Mouse (Mus musculus) limb, embryonic 13.5 days (tissue): ENCODE results near the gene Inafm2. TPM values are rescaled to one million over a fixed set of nuclear protein-coding genes. Genes with fewer than 3 reads are reported as not detected.
A peak's percentile ranks its signal among the peaks of the same experiment; 100 is the strongest.

ENCODE experiments used
- ATAC-seq: fragments of 200-750 bp; cut with Nextera tagmentation; 2 replicates; pipeline ENCODE4 v1.8.0; 2017; ENCODE audit warnings: low read depth, moderate number of reproducible peaks, moderate TSS enrichment; ENCODE audit not compliant: low FRiP score
- H3K27ac ChIP-seq: fragments of 300-500 bp; sonication (generic); 2 replicates; pipeline ENCODE4 v1.5.1; 2015; ENCODE audit warnings: inconsistent platforms, mild to moderate bottlenecking, moderate library complexity
- H3K27me3 ChIP-seq: fragments of 300-500 bp; sonication (generic); 2 replicates; pipeline ENCODE4 v1.6.1; 2015; ENCODE audit warnings: mild to moderate bottlenecking, inconsistent platforms
- H3K36me3 ChIP-seq: fragments of 300-500 bp; sonication (generic); 2 replicates; pipeline ENCODE4 v1.6.1; 2015; ENCODE audit warnings: inconsistent platforms, mild to moderate bottlenecking, moderate library complexity
- H3K4me1 ChIP-seq: fragments of 300-500 bp; sonication (generic); 2 replicates; pipeline ENCODE4 v1.6.1; 2015; ENCODE audit warnings: inconsistent platforms
- H3K4me2 ChIP-seq: fragments of 300-500 bp; sonication (generic); replicated peaks from 2 replicates; pipeline ENCODE4 v1.6.1; 2015; ENCODE audit warnings: inconsistent platforms, mild to moderate bottlenecking, moderate library complexity
- H3K4me3 ChIP-seq: fragments of 300-500 bp; sonication (generic); 2 replicates; pipeline ENCODE4 v1.5.1; 2015; ENCODE audit warnings: moderate library complexity, mild to moderate bottlenecking, inconsistent platforms
- H3K9ac ChIP-seq: fragments of 300-500 bp; sonication (generic); 2 replicates; pipeline ENCODE4 v1.6.1; 2015; ENCODE audit warnings: mild to moderate bottlenecking, inconsistent platforms
- H3K9me3 ChIP-seq: fragments of 300-500 bp; sonication (generic); 2 replicates; pipeline ENCODE4 v1.6.1; 2016; ENCODE audit warnings: inconsistent platforms
- WGBS: fragments of 180-500 bp; shearing (Covaris S2); methylation state at CpG from one replicate; pipeline ENCODE4 v1.1.7; 2015; 5-methylcytosine and 5-hydroxymethylcytosine counted together
- polyA plus RNA-seq: library from polyadenylated mRNA; unstranded; fragments of >200 nt; fragmentation: Nextera tagmentation; extraction: Ambion mirVana; gene quantifications from 2 replicates; pipeline ENCODE4 v1.2.1, GENCODE M21; 2015

Gene Inafm2
- polyA plus RNA-seq, 1 experiment from 2014 or later, result 21.1 TPM

DNA sequence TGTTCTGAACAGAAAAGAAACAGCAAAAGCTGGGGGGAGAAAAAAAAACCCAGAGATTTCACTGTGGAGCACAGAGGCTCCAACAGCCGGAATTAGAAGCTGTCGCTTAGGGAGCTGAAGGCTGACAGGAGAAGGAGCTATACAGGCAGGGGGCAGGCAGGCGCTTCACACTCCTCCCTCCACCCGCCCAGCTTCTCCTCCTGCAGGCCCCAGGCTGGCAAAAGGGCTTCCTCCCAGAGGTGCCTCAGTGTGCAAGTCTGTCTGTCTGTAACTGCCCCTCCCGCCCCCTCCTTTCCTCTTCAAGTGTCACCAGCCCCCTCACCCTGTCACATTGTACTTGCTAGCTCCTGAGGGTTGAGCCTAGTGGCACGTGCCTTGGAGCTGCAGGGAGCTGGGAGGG is 39.1 kb upstream of the Inafm2 start:
- H3K9ac ChIP-seq, result no peak overlapping the region
- no peaks in the 10 kb centered on the region for H3K36me3 ChIP-seq
- no peak for ATAC-seq
- no peak overlapping the region for H3K4me2 ChIP-seq
- H3K4me1 ChIP-seq, result peaks cover 35% of the 10 kb centered on the region
- no peaks in the 10 kb centered on the region for H3K9me3 ChIP-seq
- H3K27ac ChIP-seq, result no peak overlapping the region
- peaks cover 100% of the 10 kb centered on the region for H3K27me3 ChIP-seq
- 3% methylated on average over 5 of the region's 6 CpGs for WGBS
- H3K4me3 ChIP-seq, result no peak overlapping the region

DNA sequence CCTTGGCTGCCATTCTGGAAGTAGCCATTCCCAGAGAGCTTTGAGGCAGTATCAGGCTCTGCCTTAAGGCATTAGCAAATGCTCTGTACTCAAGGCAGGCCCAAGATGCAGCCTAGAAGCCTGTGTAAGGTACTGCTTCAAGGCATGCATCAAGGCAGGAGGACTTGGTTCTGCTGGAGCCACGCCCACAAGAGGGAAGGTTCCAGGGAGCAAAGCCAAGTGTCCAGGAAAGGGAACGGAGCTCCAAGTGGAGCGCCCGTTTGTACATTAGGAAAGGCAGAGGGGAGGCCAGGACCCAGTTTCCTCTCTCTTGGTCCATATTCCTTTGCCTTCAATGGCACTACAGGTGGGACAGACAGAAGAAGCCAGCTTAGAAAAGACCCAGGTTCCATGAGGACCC is 37.1 kb upstream of the Inafm2 start:
- WGBS, result 71% methylated on average over 4 of the region's 4 CpGs
- Histone ChIP-seq H3K4me1 (peaks cover 23% of the 10 kb centered on the region), H3K27ac (no peak overlapping the region), H3K9ac (no peak overlapping the region), H3K9me3 (no peaks in the 10 kb centered on the region), H3K4me3 (no peak overlapping the region), H3K36me3 (no peaks in the 10 kb centered on the region), H3K4me2 (no peak overlapping the region), H3K27me3 (peaks cover 100% of the 10 kb centered on the region)
- no peak for ATAC-seq

DNA sequence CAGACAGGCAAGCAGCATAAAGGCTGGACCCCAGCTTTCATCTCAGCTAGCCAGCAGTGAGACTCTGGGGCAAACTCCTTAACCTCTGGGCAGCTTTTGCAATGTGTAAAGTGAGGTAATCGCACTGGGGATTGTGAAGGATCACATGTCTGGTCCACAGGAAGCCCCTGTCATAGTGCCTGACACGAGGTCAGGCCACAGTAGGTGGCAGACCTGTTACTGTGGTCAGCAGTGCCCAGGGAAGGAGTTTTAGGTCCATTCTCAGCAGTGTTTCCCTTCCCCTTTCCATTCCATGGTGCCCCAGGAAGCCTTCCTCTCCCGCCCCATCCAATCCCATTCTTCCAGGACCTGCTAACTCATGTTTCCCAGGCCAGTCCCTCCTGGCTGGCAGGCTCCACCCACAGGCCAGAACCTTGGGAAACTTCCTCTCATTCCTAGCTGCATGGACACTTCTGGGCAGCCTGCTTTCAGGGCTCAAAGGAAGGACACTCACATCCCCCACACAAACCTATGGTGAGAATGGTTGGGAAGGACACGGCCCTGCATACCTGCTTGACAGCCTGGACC is 35.8 kb upstream of the Inafm2 start:
- ATAC-seq, result no peak
- Histone ChIP-seq H3K36me3 (no peaks in the 10 kb centered on the region), H3K4me3 (no peak overlapping the region), H3K4me1 (peaks cover 13% of the 10 kb centered on the region), H3K9me3 (no peaks in the 10 kb centered on the region), H3K9ac (no peak overlapping the region), H3K4me2 (no peak overlapping the region), H3K27me3 (peaks cover 98% of the 10 kb centered on the region), H3K27ac (no peak overlapping the region)
- 34% methylated on average over 4 of the region's 4 CpGs for WGBS

DNA sequence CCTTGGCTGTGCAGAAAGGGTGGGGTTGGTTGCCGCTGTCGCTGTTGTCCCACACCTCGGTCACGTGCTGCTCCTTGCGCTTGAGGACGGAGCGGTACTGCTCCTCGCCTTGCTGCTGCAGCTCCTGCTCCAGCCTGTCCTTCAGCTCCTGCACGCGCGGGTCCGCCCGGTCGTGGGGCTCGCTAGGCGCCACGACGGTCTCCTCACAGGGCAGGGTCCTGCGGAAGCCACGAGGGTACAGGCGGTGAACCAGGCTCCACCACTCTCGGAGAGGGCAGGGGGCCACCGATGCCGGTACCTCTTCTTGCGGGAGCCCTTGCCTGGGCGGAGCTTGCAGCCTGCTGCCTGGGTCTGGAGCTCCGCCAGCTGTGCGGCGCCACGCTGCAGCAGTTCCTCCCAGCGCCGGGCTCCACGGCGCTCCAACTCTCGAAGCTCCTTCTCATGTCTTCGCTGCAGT is 34.5 kb upstream of the Inafm2 start:
- Histone ChIP-seq H3K27ac (no peak overlapping the region), H3K36me3 (no peaks in the 10 kb centered on the region), H3K4me2 (peak overlapping the region; percentile 90), H3K4me1 (peaks cover 13% of the 10 kb centered on the region), H3K4me3 (peak overlapping the region; percentile 46), H3K9me3 (no peaks in the 10 kb centered on the region), H3K9ac (peak overlapping the region; percentile 45), H3K27me3 (peaks cover 92% of the 10 kb centered on the region)
- under 1% methylated on average over 36 of the region's 36 CpGs for whole genome bisulfite sequencing
- ATAC-seq, result peak; percentile 68

DNA sequence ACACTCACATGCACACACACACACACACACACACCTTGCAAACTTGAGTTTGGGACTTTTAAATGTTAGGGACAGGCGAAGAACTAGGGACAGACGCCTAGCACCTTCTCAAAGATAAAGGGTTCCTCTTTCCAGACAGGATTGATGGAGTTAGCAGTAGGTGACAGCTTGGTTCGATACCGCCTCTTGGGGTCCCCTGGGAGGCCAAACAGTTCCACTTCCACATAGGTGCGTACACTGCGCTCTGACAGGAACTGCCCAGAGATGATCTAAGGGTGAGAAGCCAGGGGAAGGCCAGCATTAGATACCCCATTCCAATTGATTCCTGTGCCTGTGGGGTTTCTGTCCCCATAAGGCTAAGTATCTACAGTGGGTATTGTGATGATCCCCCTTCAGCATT is 31.9 kb upstream of the Inafm2 start:
- no peak overlapping the region for H3K9ac ChIP-seq
- H3K36me3 ChIP-seq, result no peaks in the 10 kb centered on the region
- peaks cover 72% of the 10 kb centered on the region for H3K27me3 ChIP-seq
- WGBS, result 82% methylated on average over 6 of the region's 6 CpGs
- no peak overlapping the region for H3K4me3 ChIP-seq
- peaks cover 13% of the 10 kb centered on the region for H3K4me1 ChIP-seq
- H3K27ac ChIP-seq, result no peak overlapping the region
- no peak for ATAC-seq
- no peaks in the 10 kb centered on the region for H3K9me3 ChIP-seq
- no peak overlapping the region for H3K4me2 ChIP-seq

DNA sequence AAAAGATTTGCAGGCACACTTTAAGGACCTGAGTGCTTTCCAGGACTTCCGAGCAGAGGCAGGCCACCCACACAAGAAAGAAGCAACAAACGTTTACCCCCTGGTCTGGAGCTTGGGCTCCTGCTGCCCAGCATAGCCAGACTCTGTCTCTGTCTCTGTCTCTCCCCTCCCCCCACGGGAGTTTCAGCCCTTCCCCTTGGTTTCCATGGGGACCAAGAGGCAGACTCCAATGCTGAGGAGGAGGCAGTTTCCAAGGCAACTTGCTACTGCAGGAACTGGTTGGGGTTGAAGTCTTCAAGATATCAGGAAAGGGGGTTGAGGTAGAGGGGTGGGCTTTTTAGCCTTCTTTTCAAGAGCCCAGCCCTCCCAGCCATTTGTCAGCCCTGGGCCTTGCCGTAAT is 31.3 kb upstream of the Inafm2 start:
- no peaks in the 10 kb centered on the region for H3K36me3 ChIP-seq
- H3K27ac ChIP-seq, result no peak overlapping the region
- no peak overlapping the region for H3K4me2 ChIP-seq
- ATAC-seq, result no peak
- no peak overlapping the region for H3K9ac ChIP-seq
- WGBS, result 38% methylated on average over 4 of the region's 4 CpGs
- no peak overlapping the region for H3K4me3 ChIP-seq
- H3K27me3 ChIP-seq, result peaks cover 72% of the 10 kb centered on the region
- H3K4me1 ChIP-seq, result peaks cover 13% of the 10 kb centered on the region
- no peaks in the 10 kb centered on the region for H3K9me3 ChIP-seq

DNA sequence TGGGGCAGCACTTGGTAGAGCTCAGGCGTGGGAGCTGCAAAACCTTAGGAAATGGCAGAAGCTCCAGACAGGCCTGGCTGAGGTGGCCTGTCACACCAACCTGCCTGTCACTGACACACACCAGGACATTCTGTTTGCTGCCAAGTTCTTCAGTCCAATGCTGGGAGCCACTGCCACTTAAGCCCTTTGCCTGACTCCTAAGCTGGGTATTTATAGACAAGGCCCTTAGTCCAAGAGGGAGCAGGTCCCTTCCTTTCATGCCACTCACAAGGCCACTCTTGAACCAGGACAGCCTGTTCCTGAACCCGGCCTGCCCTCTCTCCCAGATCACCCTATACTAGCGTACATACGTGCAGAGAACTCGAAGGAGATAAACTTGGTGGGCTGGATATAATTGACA is 28.9 kb upstream of the Inafm2 start:
- H3K9me3 ChIP-seq, result no peaks in the 10 kb centered on the region
- H3K27me3 ChIP-seq, result peaks cover 55% of the 10 kb centered on the region
- H3K4me2 ChIP-seq, result no peak overlapping the region
- H3K27ac ChIP-seq, result no peak overlapping the region
- WGBS, result 79% methylated on average over 5 of the region's 5 CpGs
- H3K36me3 ChIP-seq, result no peaks in the 10 kb centered on the region
- H3K9ac ChIP-seq, result no peak overlapping the region
- no peak overlapping the region for H3K4me3 ChIP-seq
- H3K4me1 ChIP-seq, result no peaks in the 10 kb centered on the region; the same call in 1 of the 2 replicates
- ATAC-seq, result no peak

DNA sequence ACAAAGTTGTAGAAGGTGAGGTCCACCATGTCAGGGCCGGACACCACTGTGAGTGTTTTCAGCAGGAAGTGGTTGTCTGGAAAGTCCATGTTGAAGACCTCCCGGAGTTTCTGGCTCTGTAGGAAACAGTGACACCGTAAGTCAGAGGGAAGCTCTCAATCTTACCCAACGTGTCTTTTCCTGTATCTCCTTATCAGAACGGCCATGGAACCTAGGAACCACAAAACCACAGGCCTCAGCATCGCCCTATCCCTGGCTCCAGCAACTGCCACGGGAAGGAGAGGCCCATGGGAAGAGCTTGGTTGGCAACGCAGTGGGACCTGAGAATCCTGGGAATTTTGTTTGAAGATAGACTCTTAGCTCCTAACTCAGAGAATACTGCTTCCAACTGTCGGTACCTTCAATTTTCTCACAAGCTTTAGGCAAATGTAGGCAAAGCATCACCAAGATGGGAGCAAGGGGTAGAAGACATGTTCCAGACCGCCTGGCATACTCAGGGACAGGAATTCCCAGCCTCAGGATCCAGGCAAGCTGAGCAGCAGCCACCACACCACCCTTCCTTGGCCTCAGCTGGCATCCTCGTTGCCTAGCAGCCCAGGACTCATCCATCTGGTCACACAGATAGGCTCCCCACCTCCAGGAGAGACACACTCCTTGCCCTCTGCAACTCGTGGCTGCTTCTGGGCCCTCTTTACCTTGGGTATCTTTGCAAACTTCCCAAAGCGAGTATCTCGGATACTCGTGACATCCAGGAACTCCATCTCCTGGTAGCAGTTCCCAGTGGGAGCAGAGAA is 21.7 kb upstream of the Inafm2 start:
- no peak for ATAC-seq
- WGBS, result 82% methylated on average over 15 of the region's 15 CpGs
- Histone ChIP-seq H3K27me3 (peaks cover 48% of the 10 kb centered on the region), H3K36me3 (no peaks in the 10 kb centered on the region), H3K4me3 (no peak overlapping the region), H3K4me2 (no peak overlapping the region), H3K27ac (no peak overlapping the region), H3K4me1 (peaks cover 18% of the 10 kb centered on the region), H3K9me3 (no peaks in the 10 kb centered on the region), H3K9ac (no peak overlapping the region)

DNA sequence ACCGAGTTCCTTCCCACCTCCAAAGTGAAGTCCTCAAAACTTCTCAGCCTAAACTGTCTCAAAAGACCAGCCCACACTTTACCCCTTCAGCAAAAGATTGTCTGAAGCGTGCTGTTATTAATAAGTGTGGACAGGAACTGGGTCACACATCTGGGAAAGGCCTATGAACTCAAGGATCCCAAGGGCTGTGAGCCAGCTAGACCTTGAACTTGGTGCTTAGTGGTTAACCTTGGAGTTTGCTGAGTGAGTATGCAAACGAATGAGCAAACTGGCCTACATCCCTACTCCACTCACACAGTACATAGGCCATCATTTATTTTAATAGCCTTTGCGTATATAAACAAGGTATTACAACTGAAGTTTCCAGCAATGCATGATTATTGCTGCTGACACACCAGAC is 20.0 kb upstream of the Inafm2 start:
- 80% methylated on average over 4 of the region's 4 CpGs for WGBS
- H3K4me3 ChIP-seq, result no peak overlapping the region
- H3K4me2 ChIP-seq, result no peak overlapping the region
- no peak overlapping the region for H3K27ac ChIP-seq
- no peak overlapping the region for H3K9ac ChIP-seq
- no peaks in the 10 kb centered on the region for H3K36me3 ChIP-seq
- H3K9me3 ChIP-seq, result no peaks in the 10 kb centered on the region
- H3K4me1 ChIP-seq, result peaks cover 34% of the 10 kb centered on the region
- ATAC-seq, result no peak
- peaks cover 51% of the 10 kb centered on the region for H3K27me3 ChIP-seq

DNA sequence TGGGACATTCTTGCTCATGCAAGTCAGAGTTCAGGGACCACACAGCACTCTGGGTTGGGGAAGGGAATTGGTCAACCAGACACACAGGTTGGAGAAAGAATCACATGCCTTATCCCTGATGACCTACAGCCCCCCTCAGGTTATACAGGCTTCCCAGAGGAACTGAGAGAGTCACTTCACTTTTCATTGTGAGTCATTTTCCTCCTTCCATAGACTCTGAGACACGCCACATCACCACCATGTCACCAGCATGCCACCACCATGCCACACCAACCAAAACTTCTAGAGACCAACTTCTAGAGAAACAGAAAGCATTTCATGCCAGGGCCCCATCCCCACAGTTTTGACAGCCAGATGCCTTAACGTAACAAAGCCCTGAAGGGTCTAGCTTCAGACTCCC is 18.7 kb upstream of the Inafm2 start:
- Histone ChIP-seq H3K4me1 (peaks cover 36% of the 10 kb centered on the region), H3K36me3 (no peaks in the 10 kb centered on the region), H3K27ac (no peak overlapping the region), H3K9ac (no peak overlapping the region), H3K4me3 (no peak overlapping the region), H3K27me3 (peaks cover 61% of the 10 kb centered on the region), H3K4me2 (no peak overlapping the region), H3K9me3 (no peaks in the 10 kb centered on the region)
- no peak for ATAC-seq
- WGBS, result 86% methylated on average over 2 of the region's 2 CpGs

DNA sequence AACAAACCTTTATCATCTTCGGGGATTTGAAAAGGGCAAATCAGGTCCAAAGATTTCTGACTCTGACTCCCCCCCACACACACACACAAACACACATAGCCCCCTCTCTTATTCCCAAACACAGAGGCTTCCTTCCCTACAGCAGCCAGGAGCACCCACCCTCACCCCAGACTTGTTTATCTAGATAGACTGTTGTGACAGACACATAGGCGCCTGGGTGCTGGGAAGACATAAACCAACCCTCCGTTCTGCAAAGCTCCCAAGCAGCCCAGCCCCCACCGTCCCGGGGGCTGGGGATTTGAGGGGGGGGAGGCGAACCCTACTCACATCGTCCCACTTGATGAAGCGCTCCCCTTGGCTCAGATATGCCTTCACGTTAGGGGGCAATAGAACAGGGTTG is 17.6 kb upstream of the Inafm2 start:
- Histone ChIP-seq H3K4me2 (peak overlapping the region; percentile 21), H3K9ac (no peak overlapping the region), H3K9me3 (no peaks in the 10 kb centered on the region), H3K27me3 (peaks cover 63% of the 10 kb centered on the region), H3K27ac (no peak overlapping the region), H3K36me3 (no peaks in the 10 kb centered on the region), H3K4me1 (peaks cover 33% of the 10 kb centered on the region), H3K4me3 (no peak overlapping the region)
- WGBS, result 18% methylated on average over 9 of the region's 9 CpGs
- no peak for ATAC-seq

DNA sequence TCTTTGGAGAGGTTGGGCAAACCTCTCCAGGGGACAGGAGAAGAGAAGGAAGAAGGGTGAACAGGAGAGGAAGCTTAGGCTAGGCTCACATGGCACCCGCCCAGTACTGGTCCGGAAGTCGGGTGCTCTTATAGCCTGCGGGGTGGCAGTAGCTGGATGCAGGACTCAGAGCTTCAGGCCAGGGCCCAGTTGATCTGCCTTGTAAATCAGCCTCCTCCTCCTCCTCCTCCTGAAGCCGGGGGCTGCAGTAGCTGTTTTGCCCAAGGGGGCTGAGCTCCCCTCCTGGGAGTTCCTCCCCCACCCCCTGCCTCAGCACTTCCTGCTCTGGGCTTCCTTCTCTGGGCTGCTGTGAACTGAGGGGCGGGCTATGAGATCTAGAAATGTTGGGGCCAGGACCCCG is 17.2 kb upstream of the Inafm2 start, which contains the start of gene Plcb2:
Gene Plcb2, minus strand, starts transcription at position 102 of the 400 bp plus-strand sequence.
- WGBS, result 12% methylated on average over 7 of the region's 7 CpGs
- ATAC-seq, result no peak
- Histone ChIP-seq H3K4me1 (peaks cover 32% of the 10 kb centered on the region), H3K4me2 (peak within 1 kb of the TSS; percentile 21), H3K9ac (no peak within 1 kb of the TSS), H3K36me3 (no peaks in the 10 kb centered on the region), H3K9me3 (no peaks in the 10 kb centered on the region), H3K4me3 (no peak within 1 kb of the TSS), H3K27me3 (peaks cover 64% of the 10 kb centered on the region), H3K27ac (no peak within 1 kb of the TSS)
